Mouse (Mus musculus): ENCODE measurements at regions not wholly inside any gene's neighbourhood (a gene's known extent, or its start where the extent isn't known, plus 50 kb on each side); places are given as distances from the start of the nearest gene placed in this dataset.

GRCm38 (mm10) chr5:149908376-149909078, 109.9 kb upstream of the Rxfp2 start:
- DNase-seq = no peak

- no peak for DNase-seq
Observed at GRCm38 (mm10) chr5:149909108-149909739, 109.3 kb upstream of the Rxfp2 start.

GRCm38 (mm10) chr5:149909971-149910370, 108.5 kb upstream of the Rxfp2 start:
- no peak for DNase-seq

GRCm38 (mm10) chr5:149911968-149912367, 106.5 kb upstream of the Rxfp2 start:
- no peak for DNase-seq

GRCm38 (mm10) chr5:149915761-149916160, 102.7 kb upstream of the Rxfp2 start:
- DNase-seq = no peak

GRCm38 (mm10) chr5:149917374-149917773, 101.1 kb upstream of the Rxfp2 start:
- no peak for DNase-seq

- DNase-seq = no peak
Observed at GRCm38 (mm10) chr5:149919097-149919496, 99.4 kb upstream of the Rxfp2 start.

- no peak for DNase-seq
Observed at GRCm38 (mm10) chr5:149920326-149920725, 98.1 kb upstream of the Rxfp2 start.

- no peak for DNase-seq
Observed at GRCm38 (mm10) chr5:149924501-149924900, 94.0 kb upstream of the Rxfp2 start.

- no peak for DNase-seq
Observed at GRCm38 (mm10) chr5:149926786-149927185, 91.7 kb upstream of the Rxfp2 start.

- no peak for DNase-seq
Observed at GRCm38 (mm10) chr5:149931574-149932161, 86.8 kb upstream of the Rxfp2 start.

- no peak for DNase-seq
Observed at GRCm38 (mm10) chr5:149932220-149932619, 86.3 kb upstream of the Rxfp2 start.

- DNase-seq = no peak
Observed at GRCm38 (mm10) chr5:149945651-149946050, 72.8 kb upstream of the Rxfp2 start.

GRCm38 (mm10) chr5:149947491-149947890, 71.0 kb upstream of the Rxfp2 start:
- no peak for DNase-seq

- no peak for DNase-seq
Observed at GRCm38 (mm10) chr5:149956931-149957330, 61.5 kb upstream of the Rxfp2 start.

- DNase-seq = no peak
Observed at GRCm38 (mm10) chr5:149961178-149961577, 57.3 kb upstream of the Rxfp2 start.

GRCm38 (mm10) chr5:149964748-149965147, 53.7 kb upstream of the Rxfp2 start:
- DNase-seq = peak in 1 of 2 experiments; percentile 20
